Mouse (Mus musculus): Measurements from ENCODE around the gene Mob1a.

Gene Mob1a

DNA sequence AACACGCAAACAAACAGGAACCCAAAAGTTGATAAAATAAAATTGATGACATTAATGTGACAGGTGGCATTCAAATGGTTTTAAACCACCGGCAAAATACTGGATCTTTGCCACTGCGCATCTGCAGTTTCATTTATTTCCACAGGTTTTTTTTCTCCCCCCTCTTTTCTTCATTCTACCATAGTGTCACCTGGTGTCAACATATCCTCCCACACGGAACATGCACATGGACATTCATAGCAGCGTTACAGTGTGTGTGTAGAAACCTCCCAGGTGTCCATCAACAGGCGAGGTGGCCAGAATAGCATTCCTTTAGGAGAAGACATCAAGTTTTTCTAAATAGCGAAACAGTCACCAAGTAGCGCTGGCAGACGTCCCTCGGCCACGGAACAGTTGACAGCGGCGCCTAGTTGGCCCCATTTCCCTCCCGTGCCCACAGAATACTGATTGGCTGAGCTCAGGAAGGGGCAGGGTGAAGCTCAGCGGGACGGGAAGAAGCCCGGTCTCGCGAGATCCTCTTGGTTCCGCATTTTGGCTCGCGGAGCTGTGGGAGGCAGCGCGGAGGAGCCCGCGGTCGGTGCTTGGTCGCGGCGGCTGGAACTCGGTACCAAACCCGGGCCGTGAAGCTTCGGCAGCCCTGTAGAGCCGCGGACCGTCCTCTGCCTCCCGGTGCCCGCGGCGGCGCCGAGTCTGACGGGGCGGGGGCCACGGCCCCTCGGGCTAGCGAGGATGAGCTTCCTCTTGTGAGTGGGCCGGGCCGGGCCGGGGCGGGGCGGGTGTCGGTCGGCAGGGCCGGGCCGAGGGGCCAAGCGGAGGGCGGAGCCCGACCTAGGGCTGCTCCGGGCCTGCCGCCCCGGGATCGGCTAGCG lies at the start of gene Mob1a, which contains the start of gene Mthfd2:
Gene Mob1a, plus strand, starts transcription at position 492 of the 869 bp plus-strand sequence.
Gene Mthfd2, minus strand, starts transcription at position 384 of the 869 bp plus-strand sequence.
- DNase-seq, result peak; percentile 97

DNA sequence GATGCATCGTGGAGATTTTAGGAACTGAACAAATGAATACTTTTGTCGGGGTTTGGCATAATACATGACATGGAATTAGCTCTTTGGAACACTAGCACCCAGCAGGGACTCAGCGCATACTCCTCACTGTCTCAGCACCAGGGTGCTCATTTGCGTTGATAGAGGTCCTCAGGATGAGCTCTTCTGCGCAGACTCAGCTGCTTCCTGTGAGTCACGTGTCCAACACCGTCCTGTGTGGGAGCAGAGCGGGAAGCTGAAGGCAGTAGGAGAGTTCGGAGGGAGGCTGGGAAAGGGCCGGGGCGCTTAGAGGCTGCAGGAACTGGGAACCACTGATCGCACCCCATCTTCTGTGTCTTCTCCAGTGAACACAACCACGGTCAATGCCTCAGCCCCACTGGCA lies 48.7 kb upstream of the Mob1a start:
- DNase-seq, result no peak

DNA sequence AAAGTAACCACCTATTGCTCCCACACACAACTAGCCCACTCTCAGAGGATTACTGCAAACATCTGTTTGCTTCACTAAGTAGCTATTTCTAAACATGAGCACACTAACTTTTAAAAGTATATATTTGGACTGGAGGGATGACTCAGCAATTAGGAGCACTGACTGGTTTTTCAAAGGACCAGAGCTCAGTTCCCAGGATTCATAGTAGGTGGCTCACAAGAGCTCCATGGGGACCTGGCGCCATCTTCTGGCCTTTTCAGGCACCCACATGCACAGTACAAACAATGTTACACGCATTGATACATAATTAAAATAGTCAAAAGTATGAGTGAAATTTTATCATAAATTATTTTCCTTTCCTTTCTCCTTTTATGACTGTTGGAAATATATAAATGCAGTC lies 46.9 kb upstream of the Mob1a start:
- peak; percentile 55 for DNase-seq

- DNase-seq, result peak; percentile 25
These were observed 45.4 kb upstream of the Mob1a start for GRCm38 (mm10) chr6:83280256-83280955.

GRCm38 (mm10) chr6:83300447-83301229 lies 25.2 kb upstream of the Mob1a start:
- DNase-seq, result no peak

- no peak for DNase-seq
These were observed 24.5 kb upstream of the Mob1a start for GRCm38 (mm10) chr6:83301294-83301693.

GRCm38 (mm10) chr6:83302264-83302663 lies 23.6 kb upstream of the Mob1a start:
- DNase-seq, result no peak

DNA sequence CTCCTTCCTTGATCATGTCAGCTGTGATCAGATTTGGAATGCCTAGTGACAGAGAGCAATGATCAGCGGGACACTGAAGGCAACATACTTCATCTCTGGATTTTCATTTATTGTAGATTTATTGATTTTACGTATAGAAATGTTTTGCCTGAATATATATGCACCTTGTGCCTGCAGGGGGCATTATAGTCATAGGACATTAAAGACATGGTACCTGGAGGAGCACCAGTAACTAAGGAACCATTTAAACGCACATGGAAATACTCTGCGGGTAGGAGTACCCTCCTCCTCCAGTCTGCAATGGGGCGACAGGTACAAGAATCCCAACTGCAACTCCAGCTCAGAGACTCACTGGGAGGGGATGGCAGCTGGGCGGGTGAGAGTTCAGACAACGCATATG lies 16.8 kb upstream of the Mob1a start:
- no peak for DNase-seq

GRCm38 (mm10) chr6:83311206-83311605 lies 14.6 kb upstream of the Mob1a start:
- no peak for DNase-seq

GRCm38 (mm10) chr6:83312021-83312420 lies 13.8 kb upstream of the Mob1a start:
- no peak for DNase-seq

DNA sequence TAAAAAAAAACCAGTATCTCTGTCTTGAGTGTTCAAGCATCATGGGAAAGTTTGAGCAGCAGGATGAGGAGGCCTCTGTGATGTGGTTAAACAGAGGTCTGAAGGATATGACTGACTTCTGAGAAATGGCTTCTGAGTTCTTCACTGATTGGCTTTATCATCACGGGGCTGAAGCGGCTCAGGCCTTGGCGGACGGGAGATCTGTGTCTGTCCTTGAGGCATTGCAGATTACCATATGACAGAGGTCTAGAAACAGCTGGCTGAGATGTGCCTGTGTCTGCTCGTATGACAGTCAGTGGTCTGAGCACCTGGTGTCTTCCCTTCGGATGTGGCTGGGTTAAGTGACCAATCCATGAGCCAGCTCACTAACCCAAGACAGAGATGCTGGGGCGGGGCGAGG lies 13.3 kb upstream of the Mob1a start:
- no peak for DNase-seq

- DNase-seq, result no peak
These were observed 10.5 kb upstream of the Mob1a start for GRCm38 (mm10) chr6:83315293-83315692.

- peak; percentile 28 for DNase-seq
These were observed 9.8 kb upstream of the Mob1a start for GRCm38 (mm10) chr6:83316022-83316421.

GRCm38 (mm10) chr6:83317108-83317741 lies 8.6 kb upstream of the Mob1a start:
- DNase-seq, result peak; percentile 95

- no peak for DNase-seq
These were observed 3.9 kb upstream of the Mob1a start for GRCm38 (mm10) chr6:83321927-83322326.

DNA sequence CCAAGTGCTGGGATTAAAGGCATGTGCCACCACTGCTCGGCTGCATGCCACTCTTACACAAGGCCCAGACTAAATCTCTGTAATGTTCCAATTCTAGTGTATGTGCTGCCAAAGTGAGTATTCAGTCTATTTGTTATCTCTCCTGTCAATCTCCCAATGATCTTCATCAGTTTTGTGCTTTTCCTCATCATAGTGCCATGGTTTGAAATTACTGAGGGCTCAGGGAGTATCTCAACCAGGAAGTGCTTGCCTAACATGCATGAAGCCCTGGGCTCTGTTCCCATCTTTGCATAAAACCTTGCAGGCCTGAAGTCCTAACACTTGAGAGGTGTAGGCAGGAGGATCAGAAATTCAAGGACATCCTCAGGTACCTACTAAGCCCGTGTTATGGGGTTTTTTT lies 3.0 kb upstream of the Mob1a start:
- no peak for DNase-seq

DNA sequence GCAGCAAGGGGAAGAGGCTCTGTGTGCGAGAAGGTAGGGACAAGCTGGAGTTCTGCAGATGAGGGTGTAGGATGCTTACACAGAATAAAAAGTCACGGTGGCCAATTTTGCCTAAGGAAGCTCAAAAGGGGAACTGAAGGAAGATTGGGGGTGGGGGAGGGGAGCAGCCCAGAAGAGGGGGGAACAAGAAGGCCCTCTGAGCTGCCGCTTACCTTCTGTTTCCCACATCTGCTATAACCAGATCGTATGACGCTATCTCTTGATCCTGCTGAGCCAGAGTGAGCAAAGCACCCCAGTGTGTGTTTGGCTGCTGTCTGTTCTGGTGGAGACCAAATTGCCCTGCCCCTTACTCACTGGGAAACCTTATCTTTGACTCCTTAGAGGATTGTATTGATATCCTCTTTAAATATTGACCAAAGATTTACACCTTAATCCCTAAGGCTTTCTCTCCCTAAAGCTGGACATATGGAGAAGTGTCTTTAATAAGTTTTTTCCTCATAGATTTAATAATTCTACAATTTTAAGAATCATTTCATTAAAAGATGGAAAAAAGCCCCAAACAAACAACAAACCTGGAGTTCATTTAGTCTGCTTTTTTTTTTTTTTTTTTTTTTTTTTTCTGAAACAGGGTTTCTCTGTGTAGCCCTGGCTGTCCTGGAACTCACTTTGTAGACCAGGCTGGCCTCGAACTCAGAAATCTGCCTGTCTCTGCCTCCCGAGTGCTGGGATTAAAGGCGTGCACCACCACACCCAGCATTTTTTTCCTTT lies 2.0 kb upstream of the Mob1a start:
- DNase-seq, result no peak

GRCm38 (mm10) chr6:83326394-83326736 lies 549 bp downstream of the Mob1a start:
- no peak for DNase-seq

DNA sequence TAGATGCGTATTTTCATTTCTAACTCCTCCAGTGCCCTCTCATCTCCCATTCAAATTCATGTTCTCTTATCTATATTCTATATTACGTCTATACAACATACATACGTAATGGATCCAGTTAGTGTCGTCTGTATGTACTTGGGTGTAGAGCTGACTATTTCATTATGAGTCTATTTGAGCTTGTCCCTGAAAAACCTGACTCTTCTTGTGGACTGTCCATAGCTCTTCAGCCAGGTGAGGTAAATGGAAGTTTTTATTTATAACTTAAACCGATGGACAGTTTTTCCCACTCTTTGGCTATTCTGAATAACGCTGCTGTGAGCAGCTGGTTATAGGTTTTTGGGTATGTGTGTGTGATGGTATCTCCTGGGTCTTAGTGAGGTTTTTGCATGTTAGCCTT lies 945 bp downstream of the Mob1a start:
- no peak for DNase-seq

DNA sequence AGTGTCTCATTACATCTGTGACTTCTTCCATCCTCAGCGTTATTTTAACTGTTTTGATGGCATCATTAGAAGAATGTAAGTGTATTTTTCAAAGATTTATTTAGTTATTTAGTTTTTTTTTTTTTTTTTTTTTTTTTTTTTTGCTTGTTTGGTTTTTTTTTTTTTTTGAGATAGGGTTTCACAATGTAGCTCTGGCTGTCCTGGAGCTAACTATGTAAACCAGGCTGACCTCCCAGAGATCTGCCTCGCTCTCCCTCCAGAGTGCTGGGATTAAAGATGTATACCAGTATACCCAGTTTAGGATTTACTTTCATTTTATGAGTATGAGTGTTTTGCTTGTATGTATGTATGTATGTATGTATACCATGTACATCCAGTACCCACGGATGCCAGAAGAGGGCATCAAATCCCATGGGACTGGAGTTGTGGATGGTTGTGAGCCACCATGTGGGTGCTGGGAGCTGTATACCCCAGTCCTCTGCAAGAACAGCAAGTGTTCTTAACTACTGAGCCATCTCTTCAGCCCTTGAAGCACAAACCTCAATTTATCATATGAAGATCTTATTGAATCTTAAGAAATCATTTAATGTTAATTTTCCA lies 1.9 kb downstream of the Mob1a start:
- no peak for DNase-seq

DNA sequence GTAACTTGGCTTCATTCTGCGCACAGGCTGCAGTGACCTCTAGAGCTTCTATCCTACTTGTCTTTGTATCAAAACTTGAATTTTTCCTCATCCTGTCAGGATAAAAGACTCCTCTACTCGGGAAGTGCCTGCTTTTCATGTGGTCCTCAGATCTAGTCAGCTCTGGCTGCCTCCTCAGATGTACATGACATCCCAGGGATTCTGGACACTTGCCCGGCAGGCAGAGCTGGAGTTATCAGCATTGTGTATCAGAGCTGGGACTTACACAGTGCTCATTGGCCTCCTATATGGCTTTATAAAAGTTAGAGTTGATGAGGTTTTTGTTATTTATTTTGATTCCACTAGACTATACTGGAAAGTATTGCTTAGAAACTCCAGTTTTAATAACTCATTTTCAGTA lies 15.6 kb downstream of the Mob1a start:
- DNase-seq, result no peak

DNA sequence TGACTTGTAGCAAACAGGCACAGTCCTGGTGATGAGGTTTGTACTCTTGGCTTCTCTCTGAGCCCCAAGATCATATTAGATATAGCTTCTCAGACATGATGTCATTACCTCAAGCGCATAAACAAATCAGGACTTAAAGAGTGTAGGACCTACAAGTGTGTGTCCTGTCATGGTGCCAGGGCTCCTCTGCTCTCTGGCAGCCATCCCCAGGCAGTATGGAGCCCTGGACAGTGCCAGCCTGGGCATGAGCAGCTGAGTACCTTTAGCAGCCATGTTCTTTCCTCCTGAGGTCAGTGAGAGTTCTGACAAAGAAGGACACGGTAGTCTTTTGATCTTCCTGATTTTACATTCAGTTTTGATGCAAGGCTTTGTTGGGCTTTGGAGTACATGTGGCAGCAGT lies 17.1 kb downstream of the Mob1a start:
- no peak for DNase-seq
